Mouse (Mus musculus) regulatory T cell (primary cell): ENCODE data around the gene Trmo.

Experiments
- in situ Hi-C: fragments of 300-600 bp; cut with MboI, MseI; formaldehyde crosslinking; loops from one replicate; pipeline ENCODE4 v1.15.1; 2025; ENCODE audit warnings: high pct_unique_total_duplicates

Gene Trmo

DNA sequence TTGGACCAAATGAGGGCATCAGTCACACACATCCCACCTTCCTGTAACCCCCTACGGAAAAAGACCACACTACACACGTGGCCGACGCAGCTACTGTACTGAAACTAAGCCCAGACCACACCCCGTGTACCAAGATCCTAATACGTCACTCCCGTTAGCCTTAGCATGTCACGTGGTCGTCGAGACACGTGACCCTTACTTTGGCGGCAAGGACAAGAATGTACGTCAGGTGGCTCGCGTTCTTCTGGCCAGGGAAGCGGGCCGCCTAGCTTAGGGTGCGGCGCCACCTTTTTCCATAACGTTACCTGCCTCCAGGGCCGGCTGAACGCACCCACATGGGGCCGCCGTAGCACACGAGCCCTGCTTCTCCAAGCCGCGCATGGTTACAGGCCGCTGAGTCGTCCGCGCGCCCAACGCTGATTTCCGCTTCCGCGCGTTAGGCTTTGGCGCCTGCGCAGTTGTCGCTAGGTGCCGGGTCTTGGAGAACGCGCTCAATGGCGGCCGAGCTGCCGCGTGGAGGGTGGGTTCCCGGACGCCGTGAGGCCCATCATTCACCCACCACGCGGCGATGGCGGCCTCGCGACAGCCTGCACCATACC, at the start of gene Trmo:
Trmo (minus strand) TSS at position 425 of the 599 bp plus-strand sequence.
- in situ Hi-C loops, result no loop called here

DNA sequence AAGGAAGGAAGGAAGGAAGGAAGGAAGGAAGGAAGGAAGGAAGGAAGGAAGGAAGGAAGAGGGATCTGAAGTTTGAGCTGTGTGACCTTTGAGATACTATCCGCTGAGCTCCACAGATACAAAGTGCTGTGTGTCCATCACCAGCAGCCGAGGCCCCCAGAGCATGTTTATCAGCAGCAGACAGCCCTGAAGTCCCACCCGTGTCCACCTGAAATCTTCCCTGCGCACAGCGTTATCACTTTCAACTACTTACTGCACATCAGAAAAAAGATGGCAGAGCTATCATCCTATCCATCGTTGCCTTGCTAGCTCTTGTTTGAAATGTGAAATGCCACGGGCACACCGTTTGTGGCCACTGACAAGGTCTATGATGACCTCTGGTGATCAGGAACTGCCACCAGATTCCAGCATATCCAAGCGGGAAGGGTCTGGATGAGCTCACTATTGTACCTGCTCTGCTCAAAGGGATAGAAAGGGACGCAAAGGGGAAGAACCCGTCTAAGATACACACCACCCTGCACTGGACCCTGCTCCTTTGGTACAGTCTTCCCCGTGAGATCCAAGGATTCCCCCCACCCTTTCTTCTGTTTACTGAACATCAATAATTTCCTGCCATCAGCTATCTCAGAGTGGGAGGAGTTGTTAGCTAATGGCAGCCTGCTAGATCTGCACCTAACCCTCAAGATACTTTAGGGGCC, 43.3 kb upstream of the Trmo start:
- in situ Hi-C loops, result no loop called here

GRCm38 (mm10) chr4:46428903-46429499, 39.8 kb upstream of the Trmo start:
- in situ Hi-C loops, result no loop called here

GRCm38 (mm10) chr4:46422625-46423024, 33.4 kb upstream of the Trmo start:
- in situ Hi-C loops, result no loop called here

GRCm38 (mm10) chr4:46418851-46419250, 29.6 kb upstream of the Trmo start:
- in situ Hi-C loops, result no loop called here

DNA sequence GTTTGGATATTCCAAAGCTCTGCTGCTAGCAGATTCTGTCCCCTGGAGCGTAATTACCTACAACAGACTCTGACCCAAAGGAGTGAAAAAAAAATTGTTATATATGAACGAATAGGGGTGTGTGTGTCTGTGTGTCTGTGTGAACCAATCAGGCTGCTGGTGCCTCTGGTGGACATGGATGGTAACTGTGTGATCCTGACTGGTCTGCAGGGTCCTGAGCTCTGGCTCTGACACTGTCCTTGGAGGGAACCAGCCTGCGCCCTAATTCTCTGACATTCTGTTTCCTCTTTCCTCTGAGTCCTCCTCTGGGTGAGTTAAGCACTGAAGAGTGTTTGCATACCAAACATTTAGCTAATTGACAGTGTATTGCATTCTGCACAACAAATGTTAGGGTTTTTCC, 28.3 kb upstream of the Trmo start:
- in situ Hi-C loops, result no loop called here

DNA sequence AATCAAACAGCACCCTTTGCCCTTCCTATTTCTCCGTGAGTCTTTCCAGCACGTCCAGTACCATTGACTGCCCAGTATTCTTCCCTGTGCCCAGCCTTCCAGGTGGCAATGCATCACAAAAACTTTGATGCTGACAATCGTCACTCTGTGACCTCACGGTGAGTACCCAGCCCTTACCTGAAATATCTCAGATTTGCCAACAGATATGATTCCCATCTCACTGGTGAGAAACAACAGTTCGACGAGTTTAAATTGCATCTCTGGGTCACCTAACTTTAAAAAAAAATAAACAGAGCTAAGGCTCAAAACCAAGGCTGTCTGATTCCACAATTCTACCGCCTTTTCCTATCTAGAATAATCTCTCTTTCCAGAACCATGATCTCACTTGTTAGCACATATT, 24.2 kb upstream of the Trmo start, which contains the start of gene Hemgn:
Hemgn (minus strand) TSS at position 101 of the 400 bp plus-strand sequence.
- in situ Hi-C loops, result no loop called here

GRCm38 (mm10) chr4:46412113-46412512, 22.9 kb upstream of the Trmo start:
- in situ Hi-C loops, result no loop called here

DNA sequence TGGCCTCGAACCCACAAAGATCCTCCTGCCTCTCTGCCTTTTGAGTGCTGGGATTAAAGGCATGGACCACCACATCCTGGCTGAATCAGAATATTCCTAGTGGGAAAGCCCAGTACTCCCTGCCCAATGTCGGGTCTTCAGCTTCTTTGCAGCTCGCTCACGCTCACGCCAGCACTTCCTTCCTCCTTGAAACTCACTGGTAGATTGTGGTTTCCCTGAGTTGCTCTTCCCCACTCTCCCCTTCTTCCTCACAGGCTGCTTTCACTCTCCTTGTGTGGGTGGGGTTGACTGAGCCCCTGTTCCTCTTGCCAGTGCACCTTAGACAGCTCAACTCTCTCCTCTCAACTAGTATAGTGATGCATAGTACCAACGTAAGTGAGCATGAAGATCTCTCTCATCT, 22.3 kb upstream of the Trmo start:
- in situ Hi-C loops, result no loop called here

GRCm38 (mm10) chr4:46410677-46411076, 21.4 kb upstream of the Trmo start:
- in situ Hi-C loops, result no loop called here

GRCm38 (mm10) chr4:46406966-46407703, 17.9 kb upstream of the Trmo start:
- in situ Hi-C loops, result no loop called here

DNA sequence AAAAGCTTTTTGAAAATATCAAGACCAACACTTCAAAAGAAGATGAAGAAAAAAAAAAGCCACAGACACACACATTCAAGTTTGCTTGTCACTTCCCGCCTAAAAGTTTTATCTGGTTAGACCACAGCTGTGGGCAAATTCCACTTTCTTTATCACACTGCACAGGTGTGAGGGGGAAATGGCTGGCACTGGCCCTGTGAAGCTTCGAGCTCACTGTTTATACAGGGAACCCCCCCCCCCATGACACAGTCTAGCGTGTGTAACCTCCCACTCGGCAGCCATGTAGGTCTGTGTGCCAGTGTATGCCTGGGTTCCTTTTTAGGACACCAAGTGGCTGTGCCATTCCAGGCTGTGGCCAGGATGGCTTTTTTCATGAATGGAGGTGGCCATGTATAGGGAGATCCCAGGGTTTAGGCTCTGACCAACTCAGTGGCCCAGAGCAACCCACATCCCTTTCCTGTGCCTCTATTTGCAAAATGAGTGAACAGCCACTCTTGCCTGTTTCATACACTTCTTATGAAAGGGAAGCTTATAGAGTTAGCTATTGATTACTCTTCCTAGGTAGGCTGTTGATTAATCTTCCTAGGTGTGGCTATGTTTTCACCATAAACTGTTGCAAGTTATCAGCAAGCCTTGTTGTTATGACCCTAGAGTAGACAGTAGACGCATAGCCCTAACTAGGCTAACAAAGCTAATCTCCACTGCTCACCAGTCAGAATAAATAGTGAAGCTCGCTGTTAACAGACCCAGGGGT, 15.0 kb upstream of the Trmo start:
- in situ Hi-C loops, result no loop called here

DNA sequence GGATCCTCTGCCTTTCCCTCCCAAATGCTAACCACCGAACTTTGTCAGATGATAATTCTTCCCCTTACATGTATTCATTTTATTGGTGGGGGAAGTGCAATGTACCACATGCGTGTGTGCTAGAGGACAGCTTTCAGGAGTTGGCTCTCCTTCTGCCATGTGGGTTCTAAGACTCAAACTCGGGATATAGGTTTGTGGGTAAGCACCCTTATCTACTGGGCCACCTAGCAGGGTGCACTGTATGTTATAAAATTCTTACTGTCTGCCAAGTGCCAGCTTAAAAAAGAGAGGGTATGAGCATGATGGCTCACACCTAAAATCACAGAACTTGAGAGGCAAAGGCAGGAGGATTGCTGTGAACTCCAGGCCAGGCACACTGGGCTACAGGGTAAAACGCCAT, 9.6 kb upstream of the Trmo start:
- in situ Hi-C loops, result loop anchor here (5.0 kb wide), 1 partner anchor 38 kb away; no protein-coding TSS in a partner anchor

DNA sequence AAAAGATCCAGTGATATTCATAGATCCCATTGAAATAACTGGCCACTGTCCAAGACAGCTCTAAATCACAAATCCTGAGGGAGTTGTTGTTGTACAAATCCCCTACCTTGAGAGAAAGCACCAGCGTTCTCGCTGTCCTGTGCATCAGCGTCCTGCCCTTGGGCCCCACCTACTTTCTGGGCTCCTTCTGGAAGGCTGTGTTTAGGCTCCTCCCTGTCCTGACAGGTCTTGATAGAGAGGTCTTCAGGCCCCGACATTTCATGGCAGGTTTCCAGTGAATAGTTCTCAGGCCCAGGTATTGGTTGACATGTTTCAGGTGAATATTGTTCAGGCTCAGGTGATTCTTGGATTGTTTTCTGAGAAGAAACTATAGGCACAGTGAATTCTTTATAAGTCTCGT, 6.5 kb upstream of the Trmo start:
- in situ Hi-C loops, result loop anchor here (5.0 kb wide), 1 partner anchor 42 kb away; no protein-coding TSS in a partner anchor

GRCm38 (mm10) chr4:46394388-46394787, 5.2 kb upstream of the Trmo start:
- in situ Hi-C loops, result no loop called here

- in situ Hi-C loops, result no loop called here
Observed at GRCm38 (mm10) chr4:46390390-46390970, 1.2 kb upstream of the Trmo start.

GRCm38 (mm10) chr4:46389612-46390341, 540 bp upstream of the Trmo start:
- in situ Hi-C loops, result no loop called here

DNA sequence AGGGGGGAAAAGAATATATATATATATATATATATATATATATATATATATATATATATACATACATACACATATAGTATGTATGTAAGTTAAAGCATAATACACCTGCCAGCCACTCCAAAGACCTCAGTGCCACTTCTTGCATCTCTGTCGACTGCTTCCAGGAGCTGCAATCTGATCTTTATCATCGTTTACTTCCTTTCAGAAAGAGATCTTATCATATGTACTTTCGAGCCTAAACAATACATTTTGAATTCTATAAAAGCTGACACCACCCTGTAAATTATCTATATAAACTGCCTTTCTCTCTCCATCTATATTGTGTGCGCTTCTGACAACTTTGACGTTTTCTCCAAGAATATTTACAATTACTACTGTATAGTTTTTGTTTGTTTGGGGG, 681 bp downstream of the Trmo start:
- in situ Hi-C loops, result no loop called here

DNA sequence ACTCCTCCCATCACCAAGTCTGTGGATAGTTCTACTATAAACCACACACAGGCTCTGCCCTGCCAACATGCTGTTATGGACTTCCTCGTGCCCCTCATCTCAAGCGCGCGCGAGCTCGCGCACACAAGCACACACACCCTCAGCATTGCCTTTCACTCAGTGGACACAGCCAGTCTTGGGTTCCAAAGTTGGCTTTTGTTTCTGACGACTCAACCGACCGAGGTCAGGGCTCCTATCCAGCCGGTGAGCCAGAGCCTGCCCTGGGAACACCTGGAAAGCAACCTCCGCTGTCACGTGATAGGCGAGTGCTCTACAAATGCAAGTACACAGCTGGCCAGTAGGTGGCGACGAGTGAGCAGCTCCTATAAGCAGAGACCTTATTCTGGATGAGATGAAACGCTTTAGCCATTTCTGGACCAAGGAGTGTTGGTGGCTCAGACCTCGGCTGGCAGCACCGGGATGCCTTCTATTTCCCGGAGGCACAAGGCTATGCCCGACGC, 14.3 kb downstream of the Trmo start:
- in situ Hi-C loops, result no loop called here

DNA sequence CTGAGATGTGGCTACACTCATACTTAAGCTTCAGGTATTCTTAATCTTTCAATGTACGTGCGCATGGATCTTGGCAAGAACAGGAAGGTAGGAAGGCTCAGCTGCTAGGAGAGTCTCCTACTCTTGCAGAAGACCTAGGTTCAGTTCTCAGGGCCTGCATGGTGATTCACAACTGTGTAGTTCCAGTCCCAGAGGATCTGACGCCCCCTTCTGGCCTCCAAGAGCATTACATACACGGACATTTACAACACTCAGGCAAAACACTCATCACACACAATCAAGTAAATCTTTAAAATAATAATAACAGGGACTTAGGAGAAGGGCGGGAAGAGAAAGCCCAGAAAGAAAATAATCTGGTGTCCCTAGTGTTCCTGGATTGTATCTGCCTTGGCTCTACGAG, 14.8 kb downstream of the Trmo start:
- in situ Hi-C loops, result no loop called here
